Mouse (Mus musculus) liver, embryonic 14.5 days (tissue): ENCODE measurements at regions not wholly inside any gene's neighbourhood (a gene's known extent, or its start where the extent isn't known, plus 50 kb on each side); places are given as distances from the start of the nearest gene placed in this dataset.

Experiments used
- ATAC-seq: fragments of 200-750 bp; cut with Nextera tagmentation; 2 replicates; pipeline ENCODE4 v1.8.0; 2017; ENCODE audit warnings: moderate number of reproducible peaks, mild to moderate bottlenecking, moderate library complexity; ENCODE audit not compliant: insufficient read depth
- DNase-seq, 3 experiments: peaks; one replicate each; pipeline ENCODE4 v3.0.0-alpha.2; 2012 to 2013; ENCODE audit warnings: low read depth in 3 of 3, low spot score in 3 of 3
- H3K27ac ChIP-seq: fragments of 300-500 bp; sonication (generic); 2 replicates; pipeline ENCODE4 v1.5.1; 2014; ENCODE audit warnings: moderate library complexity, mild to moderate bottlenecking, control low read depth, inconsistent platforms
- H3K27me3 ChIP-seq: fragments of 300-500 bp; sonication (generic); 2 replicates; pipeline ENCODE4 v1.6.1; 2014; ENCODE audit warnings: mild to moderate bottlenecking, low read length, moderate library complexity; ENCODE audit not compliant: control insufficient read depth, insufficient read depth
- H3K36me3 ChIP-seq: fragments of 300-500 bp; sonication (generic); replicated peaks from 2 replicates; pipeline ENCODE4 v1.6.1; 2014; ENCODE audit warnings: low read depth; ENCODE audit not compliant: control insufficient read depth, insufficient read depth
- H3K4me1 ChIP-seq, 2 experiments: fragments of 200-500 bp in 1 of 2; fragments of 300-500 bp in 1 of 2; sonication (generic) in 1 of 2; replicated peaks; 2 replicates each; pipeline ENCODE4 v1.6.1; 2012 to 2014; ENCODE audit warnings: antibody characterized with exemption in 1 of 2, inconsistent platforms in 1 of 2, low read length in 1 of 2; ENCODE audit not compliant: control insufficient read depth in 2 of 2, insufficient read depth in 2 of 2
- H3K4me2 ChIP-seq: fragments of 300-500 bp; sonication (generic); 2 replicates; pipeline ENCODE4 v1.6.1; 2014; ENCODE audit warnings: low read depth, mild to moderate bottlenecking, control low read depth, moderate library complexity
- H3K4me3 ChIP-seq, 2 experiments: fragments of 200-500 bp in 1 of 2; fragments of 300-500 bp in 1 of 2; sonication (generic) in 1 of 2; 2 replicates each; pipeline ENCODE4 v1.5.1; 2012 to 2014; ENCODE audit warnings: low read depth in 2 of 2, low read length in 2 of 2, mild to moderate bottlenecking in 2 of 2, control low read depth in 1 of 2, inconsistent platforms in 1 of 2, moderate library complexity in 1 of 2; ENCODE audit not compliant: insufficient read depth in 1 of 2
- H3K9ac ChIP-seq: fragments of 300-500 bp; sonication (generic); replicated peaks from 2 replicates; pipeline ENCODE4 v1.6.1; 2014; ENCODE audit warnings: mild to moderate bottlenecking, control low read depth, moderate library complexity
- H3K9me3 ChIP-seq: fragments of 300-500 bp; sonication (generic); 2 replicates; pipeline ENCODE4 v1.6.1; 2016; ENCODE audit warnings: low read length, mixed read lengths; ENCODE audit not compliant: control insufficient read depth
- CTCF ChIP-seq: IDR thresholded peaks from 2 replicates; pipeline ENCODE4 v1.5.1; 2016; ENCODE audit warnings: antibody characterized with exemption, low read depth, control low read depth
- EP300 ChIP-seq: IDR thresholded peaks from 2 replicates; pipeline ENCODE4 v1.6.1; 2016; ENCODE audit warnings: antibody characterized with exemption, low read depth
- WGBS: fragments of 180-500 bp; shearing (Covaris S2); extraction: QIAGEN DNeasy Blood & Tissue Kit; methylation state at CpG from one replicate; pipeline ENCODE4 v1.1.7; 2014; ENCODE audit not compliant: insufficient replicate concordance; 5-methylcytosine and 5-hydroxymethylcytosine counted together

DNA sequence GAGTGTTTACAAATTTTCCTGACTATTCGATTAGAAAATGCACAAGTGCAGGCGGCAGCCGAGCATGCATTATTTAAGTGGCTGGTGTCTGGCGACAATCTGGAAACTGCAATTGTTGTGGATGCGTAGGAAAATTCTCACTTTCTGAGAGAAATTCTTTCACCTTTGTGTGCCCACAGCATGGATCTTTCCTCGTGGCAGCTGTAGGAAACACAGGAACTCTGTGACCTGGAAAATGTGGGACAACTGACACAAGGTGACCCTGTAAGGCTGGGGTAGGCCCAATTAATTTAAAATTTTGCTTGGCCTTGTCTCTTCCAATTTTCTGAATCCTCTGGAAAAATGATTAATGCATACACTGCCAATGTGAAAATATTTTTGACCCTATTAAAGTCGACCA, 478.7 kb upstream of the Nr2f1 start:
- H3K9me3 ChIP-seq: no peaks in the 10 kb centered on the region
- no peaks in the 10 kb centered on the region for H3K27me3 ChIP-seq
- no peak overlapping the region for H3K4me2 ChIP-seq
- H3K9ac ChIP-seq: no peak overlapping the region
- TF ChIP-seq CTCF (no peak), EP300 (no peak)
- H3K36me3 ChIP-seq: no peaks in the 10 kb centered on the region
- ATAC-seq (no peak), DNase-seq (no peak)
- H3K4me3 ChIP-seq: no peak overlapping the region
- no peaks in the 10 kb centered on the region for H3K4me1 ChIP-seq
- 72% methylated on average over 7 of the region's 7 CpGs for WGBS
- no peak overlapping the region for H3K27ac ChIP-seq

DNA sequence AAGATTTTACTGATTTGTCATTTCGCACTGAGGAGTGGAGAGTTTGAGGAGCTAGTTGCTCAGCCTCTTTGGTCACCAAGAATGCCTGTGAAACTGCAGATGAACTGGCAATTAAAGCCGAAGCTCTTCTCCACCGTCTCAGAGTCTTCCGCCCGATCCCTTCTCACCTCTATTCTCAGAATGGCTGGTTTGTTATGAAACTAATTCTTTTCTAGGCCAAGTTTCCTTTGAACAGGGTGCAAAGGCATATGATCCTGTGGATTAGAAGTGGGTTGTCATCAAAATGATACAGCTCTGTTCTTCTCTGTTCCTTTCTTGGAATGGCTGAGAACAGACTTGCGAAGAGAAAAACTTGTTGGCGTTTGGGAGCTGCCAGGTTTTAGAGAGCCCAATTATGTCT, 458.7 kb upstream of the Nr2f1 start:
- DNase-seq: no peak
- WGBS: 72% methylated on average over 7 of the region's 7 CpGs
- Histone ChIP-seq H3K4me1 (no peaks in the 10 kb centered on the region), H3K4me2 (no peak overlapping the region), H3K9ac (no peak overlapping the region), H3K27ac (no peak overlapping the region), H3K9me3 (no peaks in the 10 kb centered on the region), H3K4me3 (no peak overlapping the region), H3K27me3 (no peaks in the 10 kb centered on the region), H3K36me3 (no peaks in the 10 kb centered on the region)
- no peak for ATAC-seq
- TF ChIP-seq CTCF (no peak), EP300 (no peak)

DNA sequence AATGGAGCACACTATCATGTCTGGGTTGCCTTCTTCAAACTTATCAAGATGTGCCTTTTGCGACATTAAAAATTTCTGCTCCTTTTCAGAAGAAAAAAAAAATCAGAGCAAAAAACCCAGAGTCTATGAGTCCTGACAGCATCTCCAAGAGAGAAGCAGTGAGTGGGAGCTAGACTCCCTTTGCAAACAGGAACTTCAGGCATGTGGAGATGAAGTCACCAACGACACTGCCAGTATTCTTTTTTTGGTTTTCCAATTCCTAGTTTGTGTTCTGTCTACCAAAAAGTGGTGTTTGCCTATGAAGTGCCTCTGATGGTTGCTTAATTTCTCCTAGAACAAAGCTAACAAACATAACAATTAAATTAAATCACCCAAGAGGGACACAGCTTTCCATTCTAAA, 457.2 kb upstream of the Nr2f1 start:
- no peaks in the 10 kb centered on the region for H3K36me3 ChIP-seq
- H3K27ac ChIP-seq: no peak overlapping the region

DNA sequence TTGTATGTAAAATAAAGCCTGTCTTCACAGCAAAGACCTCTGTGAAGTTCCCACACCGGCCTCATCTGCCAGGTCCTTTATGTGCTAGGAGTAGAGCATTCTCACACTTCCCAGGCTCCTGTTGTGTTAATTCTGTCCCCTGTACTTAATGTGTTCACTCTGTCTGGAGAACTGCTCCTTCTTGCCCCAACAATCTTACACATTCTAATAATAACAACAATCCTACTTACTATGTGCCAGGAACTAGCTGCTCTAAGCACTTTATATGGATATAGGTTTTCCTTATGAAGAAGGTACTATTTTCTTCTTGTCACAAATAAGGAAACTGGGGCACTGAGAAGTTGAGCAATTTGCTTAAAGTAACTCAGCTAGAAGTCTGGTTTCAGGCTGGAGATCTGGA, 456.6 kb upstream of the Nr2f1 start:
- no peaks in the 10 kb centered on the region for H3K36me3 ChIP-seq
- WGBS: 70% methylated on average over 1 of the region's 1 CpGs
- DNase-seq: no peak
- no peaks in the 10 kb centered on the region for H3K27me3 ChIP-seq
- H3K4me1 ChIP-seq: no peaks in the 10 kb centered on the region
- no peak overlapping the region for H3K9ac ChIP-seq
- no peaks in the 10 kb centered on the region for H3K9me3 ChIP-seq
- H3K4me2 ChIP-seq: no peak overlapping the region
- no peak overlapping the region for H3K27ac ChIP-seq
- H3K4me3 ChIP-seq: no peak overlapping the region
- no peak for ATAC-seq
- TF ChIP-seq EP300: no peak
- no peak for TF ChIP-seq CTCF

More for the DNA sequence above, 457.2 kb upstream of the Nr2f1 start:
- TF ChIP-seq CTCF (no peak), EP300 (no peak)
- H3K4me3 ChIP-seq: no peak overlapping the region
- no peak for ATAC-seq
- no peak overlapping the region for H3K4me2 ChIP-seq
- H3K4me1 ChIP-seq: no peaks in the 10 kb centered on the region
- H3K9me3 ChIP-seq: no peaks in the 10 kb centered on the region
- H3K27me3 ChIP-seq: no peaks in the 10 kb centered on the region
- no peak overlapping the region for H3K9ac ChIP-seq
- no peak for DNase-seq
- WGBS: 54% methylated on average over 2 of the region's 2 CpGs

DNA sequence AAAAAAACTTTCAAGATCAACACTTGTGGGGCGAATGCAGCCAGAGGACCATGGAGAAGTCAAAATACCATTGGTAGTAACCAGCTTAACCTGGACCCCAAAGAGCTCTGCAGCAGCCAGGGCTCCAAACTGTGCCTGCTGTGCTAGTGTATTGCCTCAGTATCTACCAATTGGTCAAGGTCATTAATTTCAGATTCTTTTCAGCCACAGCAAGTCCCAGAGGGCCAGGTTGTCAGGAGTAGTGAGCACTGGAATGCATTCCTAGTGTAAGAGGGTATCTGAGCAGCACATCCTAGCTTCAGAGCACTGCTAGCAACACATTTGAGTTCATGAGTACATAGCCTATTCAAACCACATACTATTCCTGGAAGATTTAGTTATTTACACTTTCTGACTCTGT, 451.3 kb upstream of the Nr2f1 start:
- TF ChIP-seq CTCF: no peak
- Histone ChIP-seq H3K4me3 (no peak overlapping the region), H3K27me3 (no peaks in the 10 kb centered on the region), H3K4me1 (no peaks in the 10 kb centered on the region), H3K9me3 (no peaks in the 10 kb centered on the region), H3K4me2 (no peak overlapping the region), H3K36me3 (no peaks in the 10 kb centered on the region), H3K27ac (no peak overlapping the region), H3K9ac (no peak overlapping the region)
- DNase-seq (no peak), ATAC-seq (no peak)
- 45% methylated on average over 1 of the region's 1 CpGs for WGBS

DNA sequence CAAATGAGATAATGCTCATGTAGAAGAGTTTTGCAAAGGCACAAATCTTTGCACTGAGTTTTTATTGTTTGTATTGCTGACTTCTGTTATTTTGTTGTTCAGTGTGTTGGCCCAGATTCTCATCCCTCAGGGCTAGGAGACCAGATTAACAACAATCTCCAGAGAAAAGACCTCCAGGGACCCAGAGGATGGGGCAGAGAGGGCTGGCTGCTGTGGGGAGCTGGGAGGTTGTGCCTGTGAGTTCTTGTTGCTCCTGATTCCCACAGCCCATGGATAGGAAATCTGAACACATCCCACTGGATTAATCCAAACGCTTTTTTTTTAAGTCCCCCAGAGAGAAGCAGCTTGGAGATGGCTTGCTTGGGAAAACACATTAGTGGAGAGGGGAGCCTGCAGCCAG, 445.0 kb upstream of the Nr2f1 start:
- no peaks in the 10 kb centered on the region for H3K4me1 ChIP-seq
- H3K27me3 ChIP-seq: no peaks in the 10 kb centered on the region
- no peak for DNase-seq
- TF ChIP-seq EP300 (no peak), CTCF (no peak)
- H3K4me2 ChIP-seq: no peak overlapping the region
- no peak for ATAC-seq
- H3K36me3 ChIP-seq: no peaks in the 10 kb centered on the region
- no peak overlapping the region for H3K4me3 ChIP-seq
- 42% methylated on average over 1 of the region's 1 CpGs for WGBS
- no peaks in the 10 kb centered on the region for H3K9me3 ChIP-seq
- no peak overlapping the region for H3K9ac ChIP-seq
- no peak overlapping the region for H3K27ac ChIP-seq
